In the genomic region with DNA sequence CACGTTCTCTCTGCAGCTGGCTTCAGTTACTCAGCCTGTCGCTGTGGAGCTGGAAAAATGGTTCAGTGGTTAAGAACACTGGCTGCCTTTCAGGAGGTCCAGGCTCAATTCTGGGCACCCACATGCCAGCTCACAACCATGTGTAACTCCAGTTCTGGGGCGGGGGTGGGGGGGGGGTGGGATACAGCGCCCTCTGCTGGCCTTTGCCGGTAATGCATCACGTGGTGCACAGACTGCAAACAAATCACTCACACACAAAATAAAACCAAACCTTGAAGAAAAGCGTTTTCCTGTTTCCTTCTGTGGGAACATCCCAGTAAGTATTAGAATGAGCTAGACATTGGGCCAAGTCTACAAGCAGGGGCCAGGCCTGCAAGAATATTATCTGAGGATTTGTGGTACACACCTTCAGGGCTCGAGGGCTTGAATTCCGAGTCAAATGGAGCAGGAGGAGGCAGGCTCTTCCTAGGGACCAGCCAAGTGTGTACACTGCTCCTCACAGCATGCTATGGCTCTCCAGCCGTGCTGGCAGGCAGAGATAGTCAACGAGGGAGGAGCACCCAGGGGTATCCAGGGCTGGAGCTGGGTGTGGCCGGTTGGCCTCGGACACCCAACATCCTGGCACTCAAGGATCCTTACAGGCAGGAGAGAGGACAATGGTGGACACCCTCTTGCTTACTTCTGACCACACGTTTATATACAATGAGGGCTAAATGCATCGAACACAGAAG, we compare ENCODE assay signal across 8 mouse cellular contexts.
DNase-seq lines count a peak whose midpoint lies in the region; ATAC-seq and TF ChIP-seq lines count a peak whose summit lies in the region.

No protein-coding gene starts in this region.

- H3K36me3 ChIP-seq in embryonic facial prominence, embryonic 15.5 days: no peaks in the 10 kb centered on the region
- no peaks in the 10 kb centered on the region for H3K36me3 ChIP-seq in embryonic facial prominence, embryonic 10.5 days (replicated peaks)
- H3K36me3 ChIP-seq in E14TG2a.4 (ENCODE audit: insufficient read depth, low read length): no peaks in the 10 kb centered on the region

- WGBS in embryonic facial prominence, embryonic 15.5 days: 53% methylated on average over 15 of the region's 15 CpGs
- 61% methylated on average over 15 of the region's 15 CpGs for WGBS in embryonic facial prominence, embryonic 10.5 days

- no peak for ATAC-seq in embryonic facial prominence, embryonic 15.5 days (ENCODE audit: insufficient number of reproducible peaks, low FRiP score, low TSS enrichment, low read depth)

- H3K4me3 ChIP-seq in embryonic facial prominence, embryonic 15.5 days (replicated peaks): no peak overlapping the region
- no peak overlapping the region for H3K4me3 ChIP-seq in embryonic facial prominence, embryonic 10.5 days
- H3K4me3 ChIP-seq in layer of hippocampus, adult 2 months: no peak overlapping the region
- H3K4me3 ChIP-seq in E14TG2a.4 (replicated peaks; ENCODE audit: low read length): no peak overlapping the region

- H3K4me2 ChIP-seq in embryonic facial prominence, embryonic 15.5 days (replicated peaks): no peak overlapping the region

- TF ChIP-seq CTCF in layer of hippocampus, adult 2 months (conservative IDR thresholded peaks at IDR 0.05): peak; percentile 77
- TF ChIP-seq CTCF in E14TG2a.4 (conservative IDR thresholded peaks at IDR 0.05; ENCODE audit: low read length): peak; percentile 83

- H3K4me1 ChIP-seq in embryonic facial prominence, embryonic 15.5 days: peaks cover 15% of the 10 kb centered on the region
- H3K4me1 ChIP-seq in embryonic facial prominence, embryonic 10.5 days: peaks cover 19% of the 10 kb centered on the region
- peaks cover 34% of the 10 kb centered on the region for H3K4me1 ChIP-seq in E14TG2a.4 (replicated peaks; ENCODE audit: low read depth, low read length)

- H3K27ac ChIP-seq in embryonic facial prominence, embryonic 15.5 days (replicated peaks): 0 out of 2 replicates have a peak overlapping the region, but pooled peaks have one; percentile 53
- no peak overlapping the region for H3K27ac ChIP-seq in embryonic facial prominence, embryonic 10.5 days (replicated peaks)
- H3K27ac ChIP-seq in layer of hippocampus, adult 2 months: peak overlapping the region; percentile 80

- H3K9me3 ChIP-seq in embryonic facial prominence, embryonic 15.5 days (replicated peaks): no peaks in the 10 kb centered on the region
- no peaks in the 10 kb centered on the region for H3K9me3 ChIP-seq in embryonic facial prominence, embryonic 10.5 days
- no peaks in the 10 kb centered on the region for H3K9me3 ChIP-seq in E14TG2a.4 (ENCODE audit: low read length)

- no peak overlapping the region for H3K9ac ChIP-seq in embryonic facial prominence, embryonic 15.5 days

- no peak for DNase-seq in embryonic facial prominence, embryonic 10.5 days (ENCODE audit: low spot score)
- no peak for DNase-seq in layer of hippocampus, adult 2 months (ENCODE audit: low spot score in 2 of 2)
- no peak for DNase-seq in layer of hippocampus, postnatal 10 days (ENCODE audit: low spot score in 2 of 2)
- peak; percentile 84 for DNase-seq in lung, postnatal 10 days
- no peak for DNase-seq in right cerebral cortex, postnatal 36 days (ENCODE audit: low spot score in 2 of 2)
- DNase-seq in left cerebral cortex, adult 11 months (ENCODE audit: low spot score): no peak

- no peaks in the 10 kb centered on the region for H3K27me3 ChIP-seq in embryonic facial prominence, embryonic 15.5 days
- no peaks in the 10 kb centered on the region for H3K27me3 ChIP-seq in embryonic facial prominence, embryonic 10.5 days (replicated peaks; ENCODE audit: low read depth, poor library complexity, severe bottlenecking)
- H3K27me3 ChIP-seq in E14TG2a.4 (ENCODE audit: insufficient read depth, low read length): peaks cover 28% of the 10 kb centered on the region
